Mouse (Mus musculus) embryonic facial prominence, embryonic 11.5 days (tissue): ENCODE results near the gene Ccl4. TPM values are rescaled to one million over a fixed set of nuclear protein-coding genes. Genes with fewer than 3 reads are reported as not detected.

Source experiments
- ATAC-seq: fragments of 200-750 bp; cut with Nextera tagmentation; replicated peaks from 2 replicates; pipeline ENCODE4 v1.8.0; 2017; ENCODE audit warnings: low read depth; ENCODE audit not compliant: insufficient number of reproducible peaks, low FRiP score, low TSS enrichment
- DNase-seq: peaks from one replicate; pipeline ENCODE4 v3.0.0-alpha.2; 2015; ENCODE audit warnings: low spot score
- H3K27ac ChIP-seq: fragments of 300-500 bp; sonication (generic); replicated peaks from 2 replicates; pipeline ENCODE4 v1.5.1; 2014; ENCODE audit warnings: mild to moderate bottlenecking, low read depth, low read length, control low read depth
- H3K27me3 ChIP-seq: fragments of 300-500 bp; sonication (generic); 2 replicates; pipeline ENCODE4 v1.6.1; 2014; ENCODE audit warnings: mild to moderate bottlenecking, low read length, moderate library complexity, mixed read lengths; ENCODE audit not compliant: control insufficient read depth, insufficient read depth
- H3K36me3 ChIP-seq: fragments of 300-500 bp; sonication (generic); replicated peaks from 2 replicates; pipeline ENCODE4 v1.6.1; 2014; ENCODE audit warnings: low read depth, mild to moderate bottlenecking, low read length, moderate library complexity, mixed read lengths; ENCODE audit not compliant: control insufficient read depth, insufficient read depth
- H3K4me1 ChIP-seq: fragments of 300-500 bp; sonication (generic); 2 replicates; pipeline ENCODE4 v1.6.1; 2014; ENCODE audit warnings: low read length, mixed read lengths; ENCODE audit not compliant: control insufficient read depth, insufficient read depth
- H3K4me2 ChIP-seq: fragments of 300-500 bp; sonication (generic); 2 replicates; pipeline ENCODE4 v1.6.1; 2014; ENCODE audit warnings: low read depth, mild to moderate bottlenecking, control low read depth, low read length, moderate library complexity
- H3K4me3 ChIP-seq: fragments of 300-500 bp; sonication (generic); 2 replicates; pipeline ENCODE4 v1.5.1; 2014; ENCODE audit warnings: low read depth, low read length, control low read depth
- H3K9ac ChIP-seq: fragments of 300-500 bp; sonication (generic); replicated peaks from 2 replicates; pipeline ENCODE4 v1.6.1; 2014; ENCODE audit warnings: mild to moderate bottlenecking, control low read depth, low read length
- H3K9me3 ChIP-seq: fragments of 300-500 bp; sonication (generic); replicated peaks from 2 replicates; pipeline ENCODE4 v1.6.1; 2016; ENCODE audit warnings: mild to moderate bottlenecking, low read length, inconsistent platforms, mixed read lengths; ENCODE audit not compliant: control insufficient read depth
- WGBS: fragments of 180-500 bp; shearing (Covaris S2); extraction: QIAGEN DNeasy Blood & Tissue Kit; methylation state at CpG from one replicate; pipeline ENCODE4 v1.1.7; 2014; 5-methylcytosine and 5-hydroxymethylcytosine counted together
- polyA plus RNA-seq: library from polyadenylated mRNA; unstranded; fragments of >200 nt; fragmentation: Nextera tagmentation; extraction: Ambion mirVana; gene quantifications from 2 replicates; pipeline ENCODE4 v1.2.1, GENCODE M21; 2014

The Ccl4 gene
- polyA plus RNA-seq, 1 experiment from 2014 or later, result not detected

- Histone ChIP-seq H3K9ac (no peak within 1 kb of the TSS), H3K4me1 (no peaks in the 10 kb centered on the region), H3K27me3 (no peaks in the 10 kb centered on the region), H3K36me3 (no peaks in the 10 kb centered on the region), H3K27ac (no peak within 1 kb of the TSS), H3K4me2 (no peak within 1 kb of the TSS), H3K9me3 (no peaks in the 10 kb centered on the region), H3K4me3 (no peak within 1 kb of the TSS)
- no peak for DNase-seq
- no peak for ATAC-seq
- WGBS, result 84% methylated on average over 1 of the region's 1 CpGs
Observed at GRCm38 (mm10) chr11:83645521-83645920, 16.9 kb upstream of the Ccl4 start, which contains the start of gene Rpl9-ps1. TSS of gene Rpl9-ps1 (minus strand) at chr11:83645621.

- no peaks in the 10 kb centered on the region for H3K4me1 ChIP-seq
- ATAC-seq, result no peak
- no peak overlapping the region for H3K9ac ChIP-seq
- no peak overlapping the region for H3K27ac ChIP-seq
- H3K4me2 ChIP-seq, result no peak overlapping the region
- DNase-seq, result no peak
- no peaks in the 10 kb centered on the region for H3K36me3 ChIP-seq
- no peaks in the 10 kb centered on the region for H3K9me3 ChIP-seq
- 89% methylated on average over 6 of the region's 6 CpGs for WGBS
- no peak overlapping the region for H3K4me3 ChIP-seq
- H3K27me3 ChIP-seq, result no peaks in the 10 kb centered on the region
Observed at GRCm38 (mm10) chr11:83646356-83647149, 15.8 kb upstream of the Ccl4 start.

GRCm38 (mm10) chr11:83649305-83649841, 13.0 kb upstream of the Ccl4 start, which contains the start of gene Ccl3:
TSS of gene Ccl3 (minus strand) at chr11:83649355.
- H3K9me3 ChIP-seq, result no peaks in the 10 kb centered on the region
- no peak within 1 kb of the TSS for H3K4me2 ChIP-seq
- H3K36me3 ChIP-seq, result no peaks in the 10 kb centered on the region
- H3K9ac ChIP-seq, result no peak within 1 kb of the TSS
- no peak within 1 kb of the TSS for H3K27ac ChIP-seq
- H3K27me3 ChIP-seq, result no peaks in the 10 kb centered on the region
- DNase-seq, result no peak
- H3K4me1 ChIP-seq, result no peaks in the 10 kb centered on the region
- no peak within 1 kb of the TSS for H3K4me3 ChIP-seq
- no peak for ATAC-seq
- 86% methylated on average over 8 of the region's 8 CpGs for WGBS

- no peak overlapping the region for H3K9ac ChIP-seq
- DNase-seq (no peak), ATAC-seq (no peak)
Observed at GRCm38 (mm10) chr11:83654606-83655005, 7.8 kb upstream of the Ccl4 start.

GRCm38 (mm10) chr11:83657508-83657907, 4.9 kb upstream of the Ccl4 start:
- no peaks in the 10 kb centered on the region for H3K4me1 ChIP-seq
- H3K27ac ChIP-seq, result no peak overlapping the region
- no peak overlapping the region for H3K4me3 ChIP-seq
- no peaks in the 10 kb centered on the region for H3K9me3 ChIP-seq
- DNase-seq (no peak), ATAC-seq (no peak)
- H3K4me2 ChIP-seq, result no peak overlapping the region
- no peak overlapping the region for H3K9ac ChIP-seq
- 86% methylated on average over 3 of the region's 3 CpGs for WGBS
- no peaks in the 10 kb centered on the region for H3K36me3 ChIP-seq
- H3K27me3 ChIP-seq, result no peaks in the 10 kb centered on the region

More at GRCm38 (mm10) chr11:83654606-83655005, 7.8 kb upstream of the Ccl4 start:
- H3K9me3 ChIP-seq, result no peaks in the 10 kb centered on the region
- H3K27me3 ChIP-seq, result no peaks in the 10 kb centered on the region
- H3K27ac ChIP-seq, result no peak overlapping the region
- H3K36me3 ChIP-seq, result no peaks in the 10 kb centered on the region
- H3K4me1 ChIP-seq, result no peaks in the 10 kb centered on the region
- no peak overlapping the region for H3K4me3 ChIP-seq
- no peak overlapping the region for H3K4me2 ChIP-seq
- 85% methylated on average over 8 of the region's 8 CpGs for WGBS

GRCm38 (mm10) chr11:83658797-83659196, 3.6 kb upstream of the Ccl4 start:
- 77% methylated on average over 6 of the region's 6 CpGs for WGBS
- DNase-seq, result no peak

GRCm38 (mm10) chr11:83663532-83663931, 1.1 kb downstream of the Ccl4 start:
- Histone ChIP-seq H3K9me3 (no peaks in the 10 kb centered on the region), H3K27me3 (no peaks in the 10 kb centered on the region), H3K9ac (no peak overlapping the region), H3K4me2 (no peak overlapping the region), H3K36me3 (no peaks in the 10 kb centered on the region), H3K4me3 (no peak overlapping the region), H3K27ac (no peak overlapping the region), H3K4me1 (no peaks in the 10 kb centered on the region)
- WGBS, result 85% methylated on average over 5 of the region's 5 CpGs
- ATAC-seq, result no peak
- no peak for DNase-seq

More at GRCm38 (mm10) chr11:83658797-83659196, 3.6 kb upstream of the Ccl4 start:
- no peak for ATAC-seq
- H3K36me3 ChIP-seq, result no peaks in the 10 kb centered on the region
- H3K4me3 ChIP-seq, result no peak overlapping the region
- no peaks in the 10 kb centered on the region for H3K27me3 ChIP-seq
- no peak overlapping the region for H3K27ac ChIP-seq
- H3K9me3 ChIP-seq, result no peaks in the 10 kb centered on the region
- no peak overlapping the region for H3K9ac ChIP-seq
- H3K4me2 ChIP-seq, result no peak overlapping the region
- H3K4me1 ChIP-seq, result no peaks in the 10 kb centered on the region

GRCm38 (mm10) chr11:83671743-83672142, 9.4 kb downstream of the Ccl4 start:
- Histone ChIP-seq H3K27me3 (no peaks in the 10 kb centered on the region), H3K4me1 (no peaks in the 10 kb centered on the region), H3K9ac (no peak overlapping the region), H3K36me3 (no peaks in the 10 kb centered on the region), H3K4me2 (no peak overlapping the region), H3K4me3 (no peak overlapping the region), H3K27ac (no peak overlapping the region), H3K9me3 (no peaks in the 10 kb centered on the region)
- DNase-seq, result no peak
- ATAC-seq, result no peak
